Mouse (Mus musculus) cerebellum, postnatal 25 days (tissue): Measurements from ENCODE around the gene Rnf8.

Source experiments
- DNase-seq, 2 experiments: peaks; one replicate each; pipeline ENCODE4 v3.0.0; 2021; ENCODE audit warnings: mixed read lengths in 2 of 2

The Rnf8 gene

GRCm38 (mm10) chr17:29682261-29682660 lies 67.7 kb downstream of the Rnf8 start:
- DNase-seq: no peak

GRCm38 (mm10) chr17:29683127-29683526 lies 68.5 kb downstream of the Rnf8 start:
- DNase-seq: no peak

GRCm38 (mm10) chr17:29684275-29684674 lies 69.7 kb downstream of the Rnf8 start:
- no peak for DNase-seq

GRCm38 (mm10) chr17:29686771-29687170 lies 72.2 kb downstream of the Rnf8 start:
- no peak for DNase-seq

- no peak for DNase-seq
These were observed 72.8 kb downstream of the Rnf8 start for GRCm38 (mm10) chr17:29687373-29687772.

- peak; percentile 83 to 84 for DNase-seq
These were observed 74.0 kb downstream of the Rnf8 start for GRCm38 (mm10) chr17:29688610-29689009.

- no peak for DNase-seq
These were observed 75.7 kb downstream of the Rnf8 start for GRCm38 (mm10) chr17:29690257-29690656.

- DNase-seq: no peak
These were observed 78.2 kb downstream of the Rnf8 start for GRCm38 (mm10) chr17:29692827-29693226.

- DNase-seq: no peak
These were observed 79.0 kb downstream of the Rnf8 start for GRCm38 (mm10) chr17:29693571-29693970.

- DNase-seq: no peak
These were observed 79.9 kb downstream of the Rnf8 start for GRCm38 (mm10) chr17:29694516-29694915.
